Mouse (Mus musculus) testis, adult 2 months (tissue): ENCODE results near the gene Filip1l. TPM values are rescaled to one million over a fixed set of nuclear protein-coding genes. Genes with fewer than 3 reads are reported as not detected.

Experiments
- H3K27ac ChIP-seq: fragments of 200-500 bp; 2 replicates; pipeline ENCODE4 v1.5.1; 2012; ENCODE audit warnings: low read depth, low read length; ENCODE audit not compliant: control insufficient read depth, insufficient read depth
- H3K27me3 ChIP-seq: fragments of 200-500 bp; 2 replicates; pipeline ENCODE4 v1.6.1; 2012; ENCODE audit warnings: mild to moderate bottlenecking, low read length, moderate library complexity; ENCODE audit not compliant: control insufficient read depth, insufficient read depth
- H3K36me3 ChIP-seq: fragments of 200-500 bp; 2 replicates; pipeline ENCODE4 v1.6.1; 2012; ENCODE audit warnings: mild to moderate bottlenecking, low read length; ENCODE audit not compliant: control insufficient read depth, insufficient read depth
- H3K4me1 ChIP-seq: fragments of 200-500 bp; 2 replicates; pipeline ENCODE4 v1.6.1; 2012; ENCODE audit warnings: low read length; ENCODE audit not compliant: control insufficient read depth, insufficient read depth
- H3K4me3 ChIP-seq: fragments of 200-500 bp; 2 replicates; pipeline ENCODE4 v1.5.1; 2012; ENCODE audit warnings: low read depth, mild to moderate bottlenecking, low read length, moderate library complexity, mixed read lengths; ENCODE audit not compliant: control insufficient read depth
- CTCF ChIP-seq: fragments of 200-500 bp; IDR thresholded peaks from 2 replicates; pipeline ENCODE4 v1.5.1; 2012; ENCODE audit warnings: low read depth, mild to moderate bottlenecking, inconsistent platforms, low read length, moderate library complexity; ENCODE audit not compliant: control insufficient read depth, insufficient read depth, insufficient replicate concordance
- POLR2A ChIP-seq: fragments of 200-500 bp; IDR thresholded peaks from 2 replicates; pipeline ENCODE4 v1.6.1; 2012; ENCODE audit warnings: low read depth, mild to moderate bottlenecking, inconsistent platforms, low read length, moderate library complexity; ENCODE audit not compliant: control insufficient read depth
- polyA plus RNA-seq: library from polyadenylated mRNA; depleted of rRNA; stranded (reverse); fragments of >200 nt; gene quantifications from 2 replicates; pipeline ENCODE4 v1.2.3, GENCODE M21; 2012

Filip1l gene
- polyA plus RNA-seq, 1 experiment = 1.2 TPM

- no peaks in the 10 kb centered on the region for H3K4me1 ChIP-seq
- no peak overlapping the region for H3K27ac ChIP-seq
- no peaks in the 10 kb centered on the region for H3K27me3 ChIP-seq
- no peaks in the 10 kb centered on the region for H3K36me3 ChIP-seq
- no peak overlapping the region for H3K4me3 ChIP-seq
- TF ChIP-seq POLR2A (no peak), CTCF (no peak)
Measured at GRCm38 (mm10) chr16:57485265-57485664, 132.4 kb downstream of the Filip1l start.

GRCm38 (mm10) chr16:57486266-57486665 is 133.4 kb downstream of the Filip1l start:
- Histone ChIP-seq H3K36me3 (no peaks in the 10 kb centered on the region), H3K4me1 (no peaks in the 10 kb centered on the region), H3K27me3 (no peaks in the 10 kb centered on the region), H3K27ac (no peak overlapping the region), H3K4me3 (no peak overlapping the region)
- TF ChIP-seq CTCF = no peak
- TF ChIP-seq POLR2A = no peak

GRCm38 (mm10) chr16:57488661-57489060 is 135.8 kb downstream of the Filip1l start:
- Histone ChIP-seq H3K27ac (no peak overlapping the region), H3K4me3 (no peak overlapping the region), H3K4me1 (no peaks in the 10 kb centered on the region), H3K27me3 (no peaks in the 10 kb centered on the region), H3K36me3 (no peaks in the 10 kb centered on the region)
- TF ChIP-seq CTCF (no peak), POLR2A (no peak)

- Histone ChIP-seq H3K27ac (no peak overlapping the region), H3K4me1 (no peaks in the 10 kb centered on the region), H3K27me3 (no peaks in the 10 kb centered on the region), H3K36me3 (no peaks in the 10 kb centered on the region), H3K4me3 (no peak overlapping the region)
- TF ChIP-seq CTCF (no peak), POLR2A (no peak)
Measured at GRCm38 (mm10) chr16:57490691-57491090, 137.8 kb downstream of the Filip1l start.

GRCm38 (mm10) chr16:57491853-57492252 is 139.0 kb downstream of the Filip1l start:
- no peaks in the 10 kb centered on the region for H3K36me3 ChIP-seq
- H3K27ac ChIP-seq = no peak overlapping the region
- no peak overlapping the region for H3K4me3 ChIP-seq
- H3K27me3 ChIP-seq = no peaks in the 10 kb centered on the region
- H3K4me1 ChIP-seq = no peaks in the 10 kb centered on the region
- no peak for TF ChIP-seq CTCF
- no peak for TF ChIP-seq POLR2A

- H3K4me1 ChIP-seq = no peaks in the 10 kb centered on the region
- H3K36me3 ChIP-seq = no peaks in the 10 kb centered on the region
- no peak for TF ChIP-seq POLR2A
- TF ChIP-seq CTCF = no peak
- no peak overlapping the region for H3K27ac ChIP-seq
- H3K4me3 ChIP-seq = no peak overlapping the region
- H3K27me3 ChIP-seq = no peaks in the 10 kb centered on the region
Measured at GRCm38 (mm10) chr16:57495476-57496203, 142.7 kb downstream of the Filip1l start.

GRCm38 (mm10) chr16:57496437-57497173 is 143.7 kb downstream of the Filip1l start:
- Histone ChIP-seq H3K36me3 (no peaks in the 10 kb centered on the region), H3K4me3 (no peak overlapping the region), H3K27me3 (no peaks in the 10 kb centered on the region), H3K4me1 (no peaks in the 10 kb centered on the region), H3K27ac (no peak overlapping the region)
- no peak for TF ChIP-seq POLR2A

GRCm38 (mm10) chr16:57500851-57501250 is 148.0 kb downstream of the Filip1l start:
- H3K27ac ChIP-seq = no peak overlapping the region
- H3K27me3 ChIP-seq = no peaks in the 10 kb centered on the region
- no peaks in the 10 kb centered on the region for H3K4me1 ChIP-seq
- no peak overlapping the region for H3K4me3 ChIP-seq
- TF ChIP-seq CTCF = no peak
- TF ChIP-seq POLR2A = no peak
- H3K36me3 ChIP-seq = no peaks in the 10 kb centered on the region
